17 mouse cellular contexts compared by ENCODE assay signal in genomic region chr3:129880925-129881593, GRCm38 (mm10). TPM values are rescaled to one million over a fixed set of nuclear protein-coding genes. Genes with fewer than 3 reads are reported as not detected.
A peak's percentile ranks its signal among the peaks of the same experiment; 100 is the strongest.
DNase-seq lines count a peak whose midpoint lies in the region; ATAC-seq and TF ChIP-seq lines count a peak whose summit lies in the region.
"Had no signal": no experiment of that assay in that cellular context is flagged by ENCODE, and none has a peak within 500 bp of the region (broad histone marks: within the 10 kb centered on the region; RNA-seq: fewer than 3 reads in every experiment).

No protein-coding gene starts in this region.

- H3K4me3 ChIP-seq in lung, embryonic 14.5 days (ENCODE audit: low read depth, low read length): no peak overlapping the region
- H3K4me3 ChIP-seq in liver, embryonic 14.5 days (ENCODE audit: insufficient read depth in 1 of 2, low read depth in 2 of 2, low read length in 2 of 2): peak overlapping the region; percentile 57 to 58
- H3K4me3 ChIP-seq in layer of hippocampus, adult 2 months: no peak overlapping the region
- H3K4me3 ChIP-seq: embryonic facial prominence, embryonic 13.5 days; hindbrain, embryonic 12.5 days had no signal

- TF ChIP-seq CTCF in lung, embryonic 14.5 days (IDR thresholded peaks at IDR 0.05; ENCODE audit: low read depth): no peak
- TF ChIP-seq CTCF in liver, embryonic 14.5 days (IDR thresholded peaks at IDR 0.05; ENCODE audit: low read depth): no peak
- no peak for TF ChIP-seq CTCF in layer of hippocampus, adult 2 months (conservative IDR thresholded peaks at IDR 0.05)

- H3K27me3 ChIP-seq in lung, embryonic 14.5 days (ENCODE audit: insufficient read depth, low read length): no peaks in the 10 kb centered on the region
- no peaks in the 10 kb centered on the region for H3K27me3 ChIP-seq in liver, embryonic 14.5 days (ENCODE audit: control insufficient read depth, insufficient read depth, low read length)

- intact Hi-C loops in left cerebral cortex, postnatal 36 days (cut with DNase I): no loop called here

- no peaks in the 10 kb centered on the region for H3K4me1 ChIP-seq in lung, embryonic 14.5 days (ENCODE audit: insufficient read depth)
- peaks cover 42 to 45% of the 10 kb centered on the region in 2 experiments for H3K4me1 ChIP-seq in liver, embryonic 14.5 days (replicated peaks; ENCODE audit: control insufficient read depth in 2 of 2, insufficient read depth in 2 of 2, low read length in 1 of 2)

- peak; percentile 77 for TF ChIP-seq EP300 in liver, embryonic 14.5 days (IDR thresholded peaks at IDR 0.05; ENCODE audit: low read depth)

- no peak overlapping the region for H3K27ac ChIP-seq in lung, embryonic 14.5 days (ENCODE audit: low read depth)
- H3K27ac ChIP-seq in liver, embryonic 14.5 days: peak overlapping the region; percentile 83
- no peak overlapping the region for H3K27ac ChIP-seq in layer of hippocampus, adult 2 months
- H3K27ac ChIP-seq: embryonic facial prominence, embryonic 13.5 days; hindbrain, embryonic 12.5 days had no signal

- ATAC-seq in lung, embryonic 14.5 days (ENCODE audit: insufficient read depth): no peak
- ATAC-seq in liver, embryonic 14.5 days (ENCODE audit: insufficient read depth): peak; percentile 72
- ATAC-seq: forebrain, embryonic 16.5 days had no signal

- no peaks in the 10 kb centered on the region for H3K9me3 ChIP-seq in lung, embryonic 14.5 days (ENCODE audit: low read depth, low read length)
- H3K9me3 ChIP-seq in liver, embryonic 14.5 days (ENCODE audit: control insufficient read depth, low read length): no peaks in the 10 kb centered on the region
- H3K9me3 ChIP-seq: embryonic facial prominence, embryonic 13.5 days; hindbrain, embryonic 12.5 days had no signal

- 59% methylated on average over 8 of the region's 8 CpGs for WGBS in lung, embryonic 14.5 days
- 11% methylated on average over 8 of the region's 8 CpGs for WGBS in liver, embryonic 14.5 days (ENCODE audit: insufficient replicate concordance)

- H3K9ac ChIP-seq in lung, embryonic 14.5 days: no peak overlapping the region; the same call in 1 of the 2 replicates
- H3K9ac ChIP-seq in liver, embryonic 14.5 days (replicated peaks): peak overlapping the region; percentile 64
- H3K9ac ChIP-seq: embryonic facial prominence, embryonic 13.5 days; hindbrain, embryonic 12.5 days had no signal

- no peaks in the 10 kb centered on the region for H3K36me3 ChIP-seq in lung, embryonic 14.5 days (ENCODE audit: insufficient read depth)
- H3K36me3 ChIP-seq in liver, embryonic 14.5 days (replicated peaks; ENCODE audit: control insufficient read depth, insufficient read depth, low read depth): no peaks in the 10 kb centered on the region
- H3K36me3 ChIP-seq: embryonic facial prominence, embryonic 13.5 days; hindbrain, embryonic 12.5 days had no signal

- DNase-seq in lung, embryonic 14.5 days: no peak
- DNase-seq in lung, postnatal 25 days (ENCODE audit: low spot score): no peak
- DNase-seq in c-Kit-negative CD71-positive TER-119-positive erythroid progenitor cells, embryonic 14.5 days (ENCODE audit: low read depth, low spot score): peak; percentile 53
- DNase-seq in liver, embryonic 14.5 days (ENCODE audit: low read depth in 3 of 3, low spot score in 3 of 3): peak; percentile 56 to 59 (median 57)
- DNase-seq in thymus, postnatal 10 days (ENCODE audit: low spot score in 2 of 2): peak; percentile 32 to 41
- DNase-seq in left cerebral cortex, postnatal 36 days (ENCODE audit: low spot score in 2 of 2): no peak
- DNase-seq in layer of hippocampus, adult 2 months (ENCODE audit: low spot score in 2 of 2): no peak
- DNase-seq in neural tube, embryonic 10.5 days (ENCODE audit: extremely low spot score, low spot score): no peak
- DNase-seq: adrenal gland, postnatal 36 days; cerebellum, postnatal 10 days; kidney, adult 8-10 months had no signal

- peak overlapping the region; percentile 20; the same call in 1 of the 2 replicates for H3K4me2 ChIP-seq in lung, embryonic 14.5 days
- H3K4me2 ChIP-seq in liver, embryonic 14.5 days (ENCODE audit: low read depth): peak overlapping the region; percentile 88
- H3K4me2 ChIP-seq: embryonic facial prominence, embryonic 13.5 days; hindbrain, embryonic 12.5 days had no signal

RNA-seq across cellular contexts. Expression of gene Pla2g12a, which starts 2.7 kb away (rescaled TPM):
- polyA plus RNA-seq in lung, embryonic 14.5 days (2014; fragmentation: Nextera tagmentation; extraction: Ambion mirVana): 36.4 and 38.2 TPM in 2 replicates
- polyA plus RNA-seq in liver, embryonic 14.5 days (2012; rRNA removed): 31.0 and 45.7 TPM in 2 replicates
- 84.7 and 95.3 TPM in 2 replicates for polyA plus RNA-seq in liver, embryonic 14.5 days (2014; fragmentation: Nextera tagmentation; extraction: Ambion mirVana)
- total RNA-seq in left cerebral cortex, postnatal 36 days (2021): 10 to 100 TPM; 16.1 to 17.6 TPM
- 10 to 100 TPM; 25.2 to 25.8 TPM for total RNA-seq in layer of hippocampus, adult 2 months (2021)

RNA-seq across cellular contexts. Expression of gene Casp6, which starts 20.2 kb away (rescaled TPM):
- 73.2 and 79.8 TPM in 2 replicates for polyA plus RNA-seq in lung, embryonic 14.5 days (2014; fragmentation: Nextera tagmentation; extraction: Ambion mirVana)
- 19.1 and 20.6 TPM in 2 replicates for polyA plus RNA-seq in liver, embryonic 14.5 days (2012; rRNA removed)
- 32.7 and 36.0 TPM in 2 replicates for polyA plus RNA-seq in liver, embryonic 14.5 days (2014; fragmentation: Nextera tagmentation; extraction: Ambion mirVana)
- 1 to 10 TPM; 4.1 TPM for total RNA-seq in left cerebral cortex, postnatal 36 days (2021)
- 1 to 10 TPM; 5.1 to 9.0 TPM for total RNA-seq in layer of hippocampus, adult 2 months (2021)

RNA-seq across cellular contexts. Expression of gene Cfi, which starts 45.4 kb away (rescaled TPM):
- 25.7 and 26.4 TPM in 2 replicates for polyA plus RNA-seq in lung, embryonic 14.5 days (2014; fragmentation: Nextera tagmentation; extraction: Ambion mirVana)
- 56.4 and 90.4 TPM in 2 replicates for polyA plus RNA-seq in liver, embryonic 14.5 days (2012; rRNA removed)
- polyA plus RNA-seq in liver, embryonic 14.5 days (2014; fragmentation: Nextera tagmentation; extraction: Ambion mirVana): 153 and 156 TPM in 2 replicates
- not detected for total RNA-seq in left cerebral cortex, postnatal 36 days (2021)
- not detected for total RNA-seq in layer of hippocampus, adult 2 months (2021)
- total RNA-seq: granulocyte monocyte progenitor cell, adult 5-6 weeks; left cerebral cortex, postnatal 25 days had no signal

RNA-seq across cellular contexts. Expression of gene Gar1, which starts 49.9 kb away (rescaled TPM):
- polyA plus RNA-seq in lung, embryonic 14.5 days (2014; fragmentation: Nextera tagmentation; extraction: Ambion mirVana): 44.8 and 45.2 TPM in 2 replicates
- polyA plus RNA-seq in liver, embryonic 14.5 days (2012; rRNA removed): 26.2 and 90.6 TPM in 2 replicates
- polyA plus RNA-seq in liver, embryonic 14.5 days (2014; fragmentation: Nextera tagmentation; extraction: Ambion mirVana): 20.6 and 22.6 TPM in 2 replicates
- total RNA-seq in left cerebral cortex, postnatal 36 days (2021): 10 to 100 TPM; 40.5 to 46.1 TPM
- total RNA-seq in layer of hippocampus, adult 2 months (2021): 10 to 100 TPM; 45.1 to 50.5 TPM

RNA-seq across cellular contexts. Expression of gene Rrh, which starts 58.7 kb away (rescaled TPM):
- 0.08 and 0.13 TPM in 2 replicates for polyA plus RNA-seq in lung, embryonic 14.5 days (2014; fragmentation: Nextera tagmentation; extraction: Ambion mirVana)
- polyA plus RNA-seq in liver, embryonic 14.5 days (2012; rRNA removed): 0.07 and 0.10 TPM in 2 replicates
- 0.04 TPM in 1 of 2 replicates, not detected in the other for polyA plus RNA-seq in liver, embryonic 14.5 days (2014; fragmentation: Nextera tagmentation; extraction: Ambion mirVana)
- total RNA-seq in left cerebral cortex, postnatal 36 days (2021): under 1 TPM; 0.76 to 0.97 TPM
- 1 to 10 TPM; 1.4 to 1.6 TPM for total RNA-seq in layer of hippocampus, adult 2 months (2021)
- total RNA-seq: adrenal gland, postnatal 36 days had no signal
- polyA plus RNA-seq: hindbrain, embryonic 12.5 days; small intestine, adult 2 months had no signal

Comparison
In these comparisons a context has a peak if more than half of its experiments do, and no peak if none do; other contexts are left out.
1. DNase-seq: peak in c-Kit-negative CD71-positive TER-119-positive erythroid progenitor cells, embryonic 14.5 days (single experiment), liver, embryonic 14.5 days (3 of 3) and thymus, postnatal 10 days (2 of 2); none in lung, embryonic 14.5 days (single experiment), lung, postnatal 25 days (single experiment), left cerebral cortex, postnatal 36 days (0 of 2), layer of hippocampus, adult 2 months (0 of 2) and neural tube, embryonic 10.5 days (single experiment).
2. H3K4me3 ChIP-seq: peak in liver, embryonic 14.5 days (2 of 2); none in lung, embryonic 14.5 days (single experiment) and layer of hippocampus, adult 2 months (single experiment).